ENCODE assay signal across 1 mouse cellular context in the genomic region with DNA sequence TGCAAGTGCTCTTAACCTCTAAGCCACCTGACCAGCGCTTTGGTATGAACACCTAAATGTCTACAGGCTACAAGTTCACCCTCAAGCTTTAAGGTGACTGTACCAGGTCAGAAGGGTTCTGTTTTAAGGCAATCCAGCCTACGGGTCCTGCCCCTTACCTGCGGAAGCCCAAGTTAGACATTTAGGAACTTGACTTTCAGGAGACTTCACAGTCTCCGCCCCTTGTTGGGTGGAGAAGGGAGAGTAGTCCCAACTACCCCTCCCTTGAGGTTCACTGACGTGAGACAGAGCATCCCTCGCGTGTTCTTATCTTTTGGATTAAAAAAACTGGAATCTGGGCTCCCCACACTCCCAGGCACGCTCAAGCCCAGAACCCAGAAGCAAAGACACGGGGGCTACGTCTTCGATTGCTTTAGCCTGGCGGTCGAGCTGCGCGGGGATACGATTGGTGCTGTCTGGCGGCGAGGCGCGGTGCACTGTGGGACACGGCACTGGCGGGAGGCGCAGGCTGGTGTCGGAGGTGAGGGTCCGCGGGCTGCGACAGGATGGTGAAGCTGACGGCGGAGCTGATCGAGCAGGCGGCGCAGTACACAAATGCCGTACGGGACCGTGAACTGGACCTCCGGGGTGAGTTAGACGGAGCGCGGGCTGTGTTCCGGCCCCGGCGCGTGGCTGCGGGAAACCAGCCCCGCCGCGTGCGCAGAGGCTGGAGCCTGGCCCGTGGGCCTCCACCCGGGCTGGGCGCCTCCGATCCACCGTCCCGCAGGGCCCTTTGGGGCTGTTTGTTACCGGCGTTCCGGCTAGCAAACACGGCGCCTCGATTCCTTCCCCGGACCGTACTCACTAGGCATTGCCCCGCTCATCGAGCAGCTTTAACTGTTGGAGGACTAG.
TF ChIP-seq lines count a peak whose summit lies in the region.

No protein-coding gene starts in this region.

TF ChIP-seq in CH12.LX, 34 proteins besides CTCF, POLR2A, EP300 and RAD21:
- peak; percentile 97 for TF ChIP-seq SIN3A (IDR thresholded peaks at IDR 0.05; ENCODE audit: low read length)
- TF ChIP-seq GABPA (IDR thresholded peaks at IDR 0.05; ENCODE audit: insufficient replicate concordance, low read depth, low read length): peak; percentile 9; the same call in 1 of the 2 replicates
- no peak for TF ChIP-seq USF2 (conservative IDR thresholded peaks at IDR 0.05; ENCODE audit: low read depth, low read length)
- no peak for TF ChIP-seq ZC3H11A (IDR thresholded peaks at IDR 0.05; ENCODE audit: low read depth, low read length)
- peak; percentile 94 for TF ChIP-seq HCFC1 (IDR thresholded peaks at IDR 0.05; ENCODE audit: low read depth, low read length)
- peak; percentile 92; the same call in 1 of the 2 replicates for TF ChIP-seq KAT2A (IDR thresholded peaks at IDR 0.05; ENCODE audit: insufficient replicate concordance, low read length)
- TF ChIP-seq ETS1 (conservative IDR thresholded peaks at IDR 0.05; ENCODE audit: low read depth, low read length): no peak
- TF ChIP-seq TCF12 (IDR thresholded peaks at IDR 0.05; ENCODE audit: low read depth, low read length): peak; percentile 90
- TF ChIP-seq NRF1 (IDR thresholded peaks at IDR 0.05; ENCODE audit: low read depth, low read length): peak; percentile 47; the same call in 1 of the 2 replicates
- TF ChIP-seq MAX (IDR thresholded peaks at IDR 0.05; ENCODE audit: low read length): peak; percentile 82
- no peak for TF ChIP-seq ZNF384 (IDR thresholded peaks at IDR 0.05; ENCODE audit: low read depth, low read length)
- TF ChIP-seq MEF2A (IDR thresholded peaks at IDR 0.05; ENCODE audit: borderline replicate concordance, low read depth, low read length): peak; percentile 35; the same call in 1 of the 2 replicates
- no peak for TF ChIP-seq CHD2 (IDR thresholded peaks at IDR 0.05; ENCODE audit: low read length)
- TF ChIP-seq ELF1 (IDR thresholded peaks at IDR 0.05; ENCODE audit: low read depth, low read length): peak; percentile 76
- TF ChIP-seq TBP (conservative IDR thresholded peaks at IDR 0.05; ENCODE audit: low read depth, low read length): 0 out of 2 replicates have a peak, but pooled peaks have one; percentile 64
- TF ChIP-seq IRF4 (IDR thresholded peaks at IDR 0.05; ENCODE audit: low read depth, low read length): peak; percentile 73
- peak; percentile 73; the same call in 1 of the 2 replicates for TF ChIP-seq E2F4 (IDR thresholded peaks at IDR 0.05; ENCODE audit: insufficient replicate concordance, low read depth, low read length)
- peak; percentile 79 for TF ChIP-seq UBTF (IDR thresholded peaks at IDR 0.05; ENCODE audit: low read depth, low read length)
- peak; percentile 81 for TF ChIP-seq NELFE (IDR thresholded peaks at IDR 0.05; ENCODE audit: low read depth, low read length)
- TF ChIP-seq ZKSCAN1 (IDR thresholded peaks at IDR 0.05; ENCODE audit: borderline replicate concordance, low read depth, low read length): no peak
- TF ChIP-seq CHD1 (IDR thresholded peaks at IDR 0.05; ENCODE audit: low read depth, low read length): no peak
- TF ChIP-seq BHLHE40 (IDR thresholded peaks at IDR 0.05; ENCODE audit: low read depth, low read length): no peak
- no peak for TF ChIP-seq SMC3 (IDR thresholded peaks at IDR 0.05; ENCODE audit: low read depth, low read length)
- no peak for TF ChIP-seq USF1 (IDR thresholded peaks at IDR 0.05; ENCODE audit: low read depth, low read length)
- TF ChIP-seq POLR2AphosphoS2 (IDR thresholded peaks at IDR 0.05; ENCODE audit: low read depth, low read length): peak; percentile 60; the same call in 1 of the 2 replicates
- peak; percentile 94 for TF ChIP-seq MXI1 (IDR thresholded peaks at IDR 0.05; ENCODE audit: low read depth, low read length)
- no peak for TF ChIP-seq MAFK (IDR thresholded peaks at IDR 0.05; ENCODE audit: insufficient replicate concordance, low read length)
- no peak for TF ChIP-seq JUND (conservative IDR thresholded peaks at IDR 0.05; ENCODE audit: low read depth, low read length)
- peak; percentile 78; the same call in 1 of the 2 replicates for TF ChIP-seq ZMIZ1 (IDR thresholded peaks at IDR 0.05; ENCODE audit: low read depth, low read length)
- no peak for TF ChIP-seq JUN (IDR thresholded peaks at IDR 0.05; ENCODE audit: insufficient read depth, low read depth, low read length)
- peak; percentile 72 for TF ChIP-seq MYC (IDR thresholded peaks at IDR 0.05; ENCODE audit: low read depth, low read length)
- TF ChIP-seq PAX5 (IDR thresholded peaks at IDR 0.05; ENCODE audit: low read length): no peak
- TF ChIP-seq MAZ (IDR thresholded peaks at IDR 0.05; ENCODE audit: low read depth, low read length): peak; percentile 85; the same call in 1 of the 2 replicates
- no peak for TF ChIP-seq RCOR1 (conservative IDR thresholded peaks at IDR 0.05; ENCODE audit: low read depth, low read length)
